Mouse (Mus musculus) liver, embryonic 13.5 days (tissue): ENCODE results near the gene Yipf1. TPM values are rescaled to one million over a fixed set of nuclear protein-coding genes. Genes with fewer than 3 reads are reported as not detected.
A peak's percentile ranks its signal among the peaks of the same experiment; 100 is the strongest.
"Not testable (repeated sequence)": the region's sequence is repeated elsewhere in the genome, so short reads cannot be mapped to it uniquely, and the experiment has no call there.

Experiments used
- ATAC-seq: fragments of 200-750 bp; cut with Nextera tagmentation; 2 replicates; pipeline ENCODE4 v1.8.0; 2017; ENCODE audit warnings: low read depth, mild to moderate bottlenecking, moderate number of reproducible peaks, moderate library complexity
- DNase-seq: peaks from one replicate; pipeline ENCODE4 v3.0.0; 2022
- H3K27ac ChIP-seq: fragments of 300-500 bp; sonication (generic); 2 replicates; pipeline ENCODE4 v1.5.1; 2015; ENCODE audit warnings: moderate library complexity, mild to moderate bottlenecking, inconsistent platforms
- H3K27me3 ChIP-seq: fragments of 300-500 bp; sonication (generic); 2 replicates; pipeline ENCODE4 v1.6.1; 2015; ENCODE audit warnings: mild to moderate bottlenecking, inconsistent platforms
- H3K36me3 ChIP-seq: fragments of 300-500 bp; sonication (generic); 2 replicates; pipeline ENCODE4 v1.6.1; 2015; ENCODE audit warnings: mild to moderate bottlenecking, inconsistent platforms
- H3K4me1 ChIP-seq: fragments of 300-500 bp; sonication (generic); replicated peaks from 2 replicates; pipeline ENCODE4 v1.6.1; 2015; ENCODE audit warnings: inconsistent platforms
- H3K4me2 ChIP-seq: fragments of 300-500 bp; sonication (generic); 2 replicates; pipeline ENCODE4 v1.6.1; 2015; ENCODE audit warnings: inconsistent platforms, mild to moderate bottlenecking, moderate library complexity
- H3K4me3 ChIP-seq: fragments of 300-500 bp; sonication (generic); replicated peaks from 2 replicates; pipeline ENCODE4 v1.5.1; 2015; ENCODE audit warnings: mild to moderate bottlenecking, inconsistent platforms
- H3K9ac ChIP-seq: fragments of 300-500 bp; sonication (generic); 2 replicates; pipeline ENCODE4 v1.6.1; 2015; ENCODE audit warnings: mild to moderate bottlenecking, inconsistent platforms
- H3K9me3 ChIP-seq: fragments of 300-500 bp; sonication (generic); replicated peaks from 2 replicates; pipeline ENCODE4 v1.6.1; 2016; ENCODE audit warnings: inconsistent platforms
- WGBS: fragments of 180-500 bp; shearing (Covaris S2); methylation state at CpG from one replicate; pipeline ENCODE4 v1.1.7; 2015; ENCODE audit not compliant: insufficient replicate concordance; 5-methylcytosine and 5-hydroxymethylcytosine counted together
- polyA plus RNA-seq: library from polyadenylated mRNA; unstranded; fragments of >200 nt; fragmentation: Nextera tagmentation; extraction: Ambion mirVana; gene quantifications from 2 replicates; pipeline ENCODE4 v1.2.1, GENCODE M21; 2015

Gene Yipf1
- polyA plus RNA-seq, 1 experiment from 2014 or later = 28.1 TPM

DNA sequence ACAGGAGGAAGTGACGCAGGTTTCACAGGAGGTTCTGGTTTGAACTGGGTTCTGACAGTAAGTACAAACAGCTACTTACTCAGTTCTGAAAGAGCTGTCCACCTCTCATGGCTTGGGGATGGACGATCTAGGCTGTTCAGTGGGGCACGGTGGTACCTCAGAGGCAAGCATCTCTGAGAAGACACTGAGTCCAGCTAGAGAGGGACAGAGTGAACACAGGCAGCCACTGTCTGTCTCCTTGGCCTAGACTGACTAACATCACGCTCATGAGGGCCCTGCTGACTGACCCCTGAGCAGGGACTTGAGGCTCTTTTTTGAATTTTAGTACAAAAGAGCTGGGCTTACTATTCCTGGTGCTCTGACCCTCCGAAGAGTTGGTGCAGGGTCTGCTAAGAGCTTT, 40.0 kb downstream of the Yipf1 start:
- Histone ChIP-seq H3K4me1 (peaks cover 6% of the 10 kb centered on the region; the same call in 1 of the 2 replicates), H3K36me3 (no peaks in the 10 kb centered on the region), H3K27ac (no peak overlapping the region), H3K9ac (no peak overlapping the region), H3K4me2 (no peak overlapping the region), H3K4me3 (no peak overlapping the region), H3K9me3 (no peaks in the 10 kb centered on the region), H3K27me3 (no peaks in the 10 kb centered on the region)
- ATAC-seq (no peak), DNase-seq (no peak)
- 78% methylated on average over 5 of the region's 5 CpGs for WGBS

DNA sequence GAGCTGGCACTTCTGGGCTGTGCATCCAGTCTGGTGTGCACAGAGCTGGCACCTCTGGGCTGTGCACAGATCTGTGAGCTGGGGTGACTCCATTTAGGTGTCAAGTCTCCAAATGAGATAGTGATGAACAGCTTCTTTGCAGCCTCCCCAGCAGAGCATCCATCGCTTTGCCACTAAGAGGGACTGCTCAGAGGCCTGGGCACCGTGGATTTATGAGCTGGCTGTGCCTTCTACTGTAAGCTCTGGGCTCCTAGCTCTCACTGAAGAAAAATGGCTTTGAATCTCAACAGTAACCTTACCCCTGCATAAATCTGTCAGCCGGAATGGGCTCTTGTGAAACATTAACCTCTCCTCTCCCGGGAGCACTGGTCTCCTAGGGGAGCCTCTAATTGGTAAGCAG, 40.4 kb downstream of the Yipf1 start:
- no peak overlapping the region for H3K4me2 ChIP-seq
- DNase-seq (no peak), ATAC-seq (no peak)
- no peak overlapping the region for H3K9ac ChIP-seq
- WGBS = 47% methylated on average over 4 of the region's 4 CpGs
- no peaks in the 10 kb centered on the region for H3K27me3 ChIP-seq
- no peaks in the 10 kb centered on the region for H3K9me3 ChIP-seq
- peaks cover 8% of the 10 kb centered on the region; the same call in 1 of the 2 replicates for H3K4me1 ChIP-seq
- H3K27ac ChIP-seq = no peak overlapping the region
- no peaks in the 10 kb centered on the region for H3K36me3 ChIP-seq
- H3K4me3 ChIP-seq = no peak overlapping the region

DNA sequence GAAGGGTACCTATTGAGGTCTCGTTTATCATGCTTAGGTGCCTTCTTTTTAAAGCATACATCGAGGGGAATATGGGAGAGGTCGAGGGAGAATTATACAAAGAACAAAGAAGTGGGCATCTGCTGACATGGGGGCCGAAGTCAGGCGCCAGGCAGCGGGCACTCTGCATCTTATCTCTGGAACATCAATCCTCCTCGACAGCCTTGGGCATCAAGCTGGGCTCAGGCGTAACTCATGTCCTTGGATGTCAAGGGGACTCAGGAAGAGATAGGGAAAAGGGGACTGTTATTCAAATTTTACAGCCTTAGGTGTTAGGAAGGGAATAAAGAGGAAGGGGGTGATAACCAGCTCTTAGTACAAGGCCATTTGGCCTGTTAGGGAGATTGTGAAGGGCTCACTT, 43.0 kb downstream of the Yipf1 start:
- DNase-seq, H3K27ac ChIP-seq, H3K9ac ChIP-seq, H3K36me3 ChIP-seq, H3K27me3 ChIP-seq, ATAC-seq, H3K4me2 ChIP-seq, H3K4me3 ChIP-seq, H3K9me3 ChIP-seq, H3K4me1 ChIP-seq: not testable (repeated sequence)
- WGBS = 64% methylated on average over 8 of the region's 8 CpGs

DNA sequence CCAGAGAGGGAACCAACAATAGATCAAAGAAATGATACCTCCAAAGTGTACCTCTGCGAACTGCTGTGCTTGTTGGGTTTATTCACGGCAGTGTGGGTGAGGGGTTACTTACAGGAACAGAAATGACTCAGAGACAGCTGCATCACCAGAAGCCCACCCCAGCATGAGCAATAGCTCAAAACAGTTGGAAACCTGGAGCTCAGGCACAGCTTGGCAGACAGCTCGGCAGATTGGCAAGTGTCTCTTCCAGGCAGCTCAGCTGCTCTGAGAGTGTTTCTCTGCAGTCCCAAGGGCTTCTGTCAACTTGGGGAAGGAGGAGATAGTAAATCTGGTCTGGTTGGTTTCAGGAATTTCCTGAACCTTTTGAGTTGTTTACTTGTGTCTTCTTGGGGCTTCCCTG, 44.3 kb downstream of the Yipf1 start:
- no peak overlapping the region for H3K4me2 ChIP-seq
- no peaks in the 10 kb centered on the region for H3K27me3 ChIP-seq
- no peak overlapping the region for H3K27ac ChIP-seq
- H3K4me3 ChIP-seq = no peak overlapping the region
- ATAC-seq = no peak
- no peaks in the 10 kb centered on the region for H3K36me3 ChIP-seq
- peaks cover 9% of the 10 kb centered on the region for H3K4me1 ChIP-seq
- no peak for DNase-seq
- no peaks in the 10 kb centered on the region for H3K9me3 ChIP-seq
- 68% methylated on average over 3 of the region's 3 CpGs for WGBS
- no peak overlapping the region for H3K9ac ChIP-seq

DNA sequence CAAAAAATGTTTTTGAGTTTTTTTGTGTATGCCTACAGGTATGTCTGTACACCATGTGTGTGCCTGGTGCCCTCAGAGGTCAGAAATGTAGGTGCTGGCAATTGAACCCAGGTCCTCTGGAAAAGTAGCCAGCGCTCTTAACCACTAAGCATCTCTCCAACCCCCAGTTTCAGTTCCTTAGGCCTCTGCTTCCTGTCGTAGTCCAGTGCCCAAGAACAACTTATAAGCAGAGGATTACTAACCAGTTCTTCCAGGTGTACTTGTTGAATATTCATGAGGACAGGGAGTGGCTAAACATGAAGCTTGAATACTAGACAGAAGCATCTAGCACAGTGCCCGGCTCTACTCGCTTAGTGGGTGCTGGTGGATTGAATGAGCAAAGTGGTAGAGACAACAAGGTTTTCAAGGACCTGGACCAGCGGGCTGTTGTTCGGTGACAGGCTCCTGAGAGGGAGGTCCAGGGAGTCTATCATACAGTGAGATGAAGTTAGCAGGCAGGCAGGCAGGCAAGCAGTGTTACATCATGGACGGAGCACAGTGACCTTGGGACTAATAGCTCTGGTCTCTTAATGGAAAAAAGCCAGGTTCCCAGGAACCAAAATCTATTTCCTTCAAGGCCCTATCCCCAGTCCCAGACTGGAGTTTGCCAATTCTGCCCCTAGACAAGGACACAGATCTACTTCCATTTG, 46.4 kb downstream of the Yipf1 start:
- Histone ChIP-seq H3K9ac (no peak overlapping the region), H3K4me3 (no peak overlapping the region), H3K9me3 (no peaks in the 10 kb centered on the region), H3K27ac (no peak overlapping the region), H3K36me3 (no peaks in the 10 kb centered on the region), H3K4me2 (no peak overlapping the region), H3K4me1 (peaks cover 11% of the 10 kb centered on the region), H3K27me3 (no peaks in the 10 kb centered on the region)
- WGBS = 78% methylated on average over 7 of the region's 7 CpGs
- DNase-seq = no peak
- no peak for ATAC-seq

DNA sequence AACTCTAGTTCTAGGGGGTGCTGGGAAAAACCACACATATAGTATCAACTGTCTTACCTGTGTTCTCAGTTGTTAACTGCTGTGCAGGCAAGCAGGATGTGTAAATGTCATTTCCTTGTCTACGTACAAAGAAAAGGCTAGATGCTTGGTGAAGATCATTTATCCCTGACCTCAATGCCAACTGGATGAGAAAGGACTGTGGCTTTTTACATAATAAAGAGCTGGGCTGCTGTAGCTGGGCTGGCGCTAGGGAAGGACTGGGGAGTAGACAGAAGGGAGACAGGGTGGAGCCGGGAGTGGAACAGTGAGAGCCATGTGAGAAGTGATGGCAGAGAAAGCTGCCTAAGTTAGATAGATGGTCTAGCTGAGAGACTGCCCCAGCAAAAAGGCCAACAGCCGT, 48.6 kb downstream of the Yipf1 start:
- DNase-seq = no peak
- WGBS = 64% methylated on average over 4 of the region's 4 CpGs
- ATAC-seq = no peak

DNA sequence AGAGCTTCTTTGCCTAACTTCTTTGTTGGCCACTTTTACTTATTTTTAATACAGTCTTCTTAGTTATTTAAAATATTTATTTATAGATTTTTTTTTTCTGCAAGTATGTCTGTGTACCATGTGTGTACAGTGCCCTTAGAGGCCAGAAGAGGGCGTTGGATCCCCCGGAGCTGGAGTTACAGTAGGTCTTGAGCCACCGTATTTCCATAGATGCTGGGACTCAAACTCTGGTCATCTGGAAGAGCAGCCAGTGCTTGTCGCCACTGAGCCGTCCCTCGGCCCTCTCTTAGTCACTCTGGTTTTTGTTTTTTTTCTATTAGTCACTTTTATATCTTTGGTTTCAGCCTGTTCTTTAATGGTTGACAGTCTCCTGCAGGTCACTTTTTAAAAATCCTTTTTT, 49.4 kb downstream of the Yipf1 start:
- Histone ChIP-seq H3K9me3 (no peaks in the 10 kb centered on the region), H3K9ac (no peak overlapping the region), H3K4me1 (peaks cover 15% of the 10 kb centered on the region), H3K27me3 (no peaks in the 10 kb centered on the region), H3K4me2 (no peak overlapping the region), H3K27ac (no peak overlapping the region), H3K4me3 (no peak overlapping the region), H3K36me3 (no peaks in the 10 kb centered on the region)
- ATAC-seq (no peak), DNase-seq (no peak)
- 63% methylated on average over 6 of the region's 6 CpGs for WGBS

More for the DNA sequence above, 48.6 kb downstream of the Yipf1 start:
- Histone ChIP-seq H3K36me3 (no peaks in the 10 kb centered on the region), H3K9me3 (no peaks in the 10 kb centered on the region), H3K4me2 (no peak overlapping the region), H3K27me3 (no peaks in the 10 kb centered on the region), H3K4me3 (no peak overlapping the region), H3K27ac (no peak overlapping the region), H3K9ac (no peak overlapping the region), H3K4me1 (peaks cover 11% of the 10 kb centered on the region)

DNA sequence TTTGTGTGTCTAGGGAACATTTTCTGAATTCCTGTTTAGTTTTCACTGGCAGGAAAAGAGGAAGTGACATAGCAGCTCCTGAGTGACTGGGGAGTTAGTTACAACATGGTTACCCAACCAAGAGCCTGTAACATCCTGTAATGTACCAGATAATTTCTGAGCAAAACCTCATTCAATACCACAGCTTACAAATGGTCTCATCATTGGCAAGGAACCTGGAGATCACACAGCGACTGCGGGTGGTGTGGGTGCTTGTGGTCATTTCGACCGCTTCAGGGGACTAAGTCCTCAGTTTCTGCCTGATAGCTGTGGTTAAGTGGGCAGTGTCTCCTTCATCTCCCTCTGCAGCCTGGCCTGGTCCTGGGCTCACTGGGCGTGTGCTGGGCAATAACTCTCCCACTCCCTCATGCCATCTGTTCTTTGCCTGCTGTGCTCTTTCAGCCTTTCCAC, 50.1 kb downstream of the Yipf1 start:
- H3K9ac ChIP-seq = no peak overlapping the region
- H3K4me1 ChIP-seq = peaks cover 18% of the 10 kb centered on the region
- ATAC-seq (no peak), DNase-seq (no peak)
- no peak overlapping the region for H3K4me2 ChIP-seq
- WGBS = 24% methylated on average over 5 of the region's 5 CpGs
- no peaks in the 10 kb centered on the region for H3K9me3 ChIP-seq
- peak overlapping the region; percentile 32; the same call in 1 of the 2 replicates for H3K27ac ChIP-seq
- H3K27me3 ChIP-seq = no peaks in the 10 kb centered on the region
- H3K4me3 ChIP-seq = no peak overlapping the region
- no peaks in the 10 kb centered on the region for H3K36me3 ChIP-seq

DNA sequence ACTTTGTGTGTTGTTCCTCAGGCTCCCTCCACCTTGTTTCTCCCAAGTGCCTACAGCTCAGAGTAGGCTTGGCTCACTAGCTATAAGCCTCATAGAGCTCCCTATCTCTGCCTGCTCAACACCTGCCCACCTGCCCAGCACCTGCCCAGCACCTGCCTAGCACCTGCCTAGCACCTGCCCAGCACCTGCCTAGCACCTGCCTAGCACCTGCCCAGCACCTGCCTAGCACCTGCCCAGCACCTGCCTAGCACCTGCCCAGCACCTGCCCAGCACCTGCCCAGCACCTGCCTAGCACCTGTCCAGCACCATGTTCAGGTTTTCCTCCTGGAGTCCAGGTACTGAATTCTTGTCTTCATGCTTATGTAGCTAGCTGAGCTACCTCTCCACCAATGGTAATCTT, 52.2 kb downstream of the Yipf1 start:
- Histone ChIP-seq H3K4me1 (peaks cover 27% of the 10 kb centered on the region), H3K36me3 (peaks cover 12% of the 10 kb centered on the region)
- DNase-seq, H3K4me3 ChIP-seq, H3K9ac ChIP-seq, H3K27me3 ChIP-seq, H3K4me2 ChIP-seq, H3K27ac ChIP-seq, H3K9me3 ChIP-seq, ATAC-seq: not testable (repeated sequence)

DNA sequence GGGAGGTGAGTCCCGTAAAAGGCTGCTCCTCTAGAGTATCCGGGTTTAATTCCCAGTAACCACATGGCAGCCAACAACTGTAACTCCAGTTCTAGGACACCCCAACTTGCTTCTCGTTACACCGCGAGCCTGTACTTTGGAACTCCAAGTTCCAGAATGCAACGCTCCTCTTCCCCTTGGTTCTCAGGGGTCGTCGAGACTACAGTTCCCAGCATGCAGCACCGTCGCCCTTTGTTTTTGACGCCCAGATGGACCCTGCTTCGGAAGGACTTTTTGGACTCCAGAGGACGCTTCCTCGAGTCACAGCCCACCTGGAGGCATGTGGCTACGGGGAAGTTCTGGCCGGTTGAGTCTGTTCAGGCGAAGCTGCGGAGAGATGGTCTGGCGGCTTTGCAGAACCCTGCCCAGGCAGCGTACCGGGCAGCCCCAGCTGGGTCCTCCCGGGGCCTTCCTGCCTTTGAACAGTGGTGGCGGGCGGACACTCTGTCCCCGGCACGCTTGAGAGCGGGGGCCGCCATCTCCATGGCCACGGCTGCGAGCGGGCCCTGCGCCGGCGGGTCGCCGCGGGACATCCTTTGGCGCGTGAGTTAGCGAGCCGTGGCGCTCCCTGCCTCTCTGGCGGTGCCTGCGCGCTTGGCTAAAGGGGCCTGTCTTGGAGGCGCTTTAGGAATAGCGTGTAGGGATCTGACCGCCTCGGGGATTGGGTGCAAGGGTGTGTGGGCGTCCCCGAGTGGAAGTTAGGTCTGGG, 53.6 kb downstream of the Yipf1 start, which contains the start of gene Ndc1:
Ndc1 (plus strand) TSS at position 218 of the 748 bp plus-strand sequence.
- WGBS = under 1% methylated on average over 51 of the region's 51 CpGs
- Histone ChIP-seq H3K9me3 (no peaks in the 10 kb centered on the region), H3K9ac (peak within 1 kb of the TSS; percentile 83), H3K27me3 (no peaks in the 10 kb centered on the region), H3K4me2 (peak within 1 kb of the TSS; percentile 74), H3K4me1 (peaks cover 26% of the 10 kb centered on the region), H3K4me3 (peak within 1 kb of the TSS; percentile 82), H3K36me3 (peaks cover 25% of the 10 kb centered on the region), H3K27ac (peak within 1 kb of the TSS; percentile 73)
- ATAC-seq (peak; percentile 97), DNase-seq (peak; percentile 86)

DNA sequence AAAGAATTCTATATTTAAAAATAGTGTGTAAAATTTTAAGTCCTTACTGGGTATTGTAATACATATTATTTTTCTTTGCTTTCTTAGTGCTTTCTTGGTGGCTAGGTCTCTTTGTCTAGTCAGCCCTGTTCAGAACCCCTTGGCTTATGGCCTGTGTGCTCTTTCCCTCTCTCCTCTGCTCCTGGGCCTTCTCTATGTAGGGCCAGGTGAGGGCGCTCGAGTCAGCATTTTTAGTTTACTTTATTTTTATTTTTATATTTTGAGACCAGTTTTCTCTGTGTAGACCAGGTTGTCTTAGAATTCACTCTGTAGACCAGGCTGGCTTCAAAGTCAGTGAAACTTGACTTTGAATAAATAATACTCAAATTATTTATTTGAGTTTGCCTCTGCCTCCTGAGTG, 58.1 kb downstream of the Yipf1 start:
- DNase-seq = no peak
- Histone ChIP-seq H3K27me3 (no peaks in the 10 kb centered on the region), H3K4me3 (no peak overlapping the region), H3K4me2 (no peak overlapping the region), H3K27ac (no peak overlapping the region), H3K9me3 (no peaks in the 10 kb centered on the region), H3K36me3 (peaks cover 68% of the 10 kb centered on the region), H3K4me1 (peaks cover 31% of the 10 kb centered on the region), H3K9ac (no peak overlapping the region)
- ATAC-seq = no peak
- 47% methylated on average over 2 of the region's 2 CpGs for WGBS
